Mouse (Mus musculus): ENCODE data around the gene Inpp1.

GRCm38 (mm10) chr1:52864220-52864619 lies 46.7 kb upstream of the Inpp1 start:
- TF ChIP-seq POLR2A (IDR thresholded peaks at IDR 0.05; ENCODE audit: low read depth, low read length) (no peak), CTCF (conservative IDR thresholded peaks at IDR 0.05; ENCODE audit: insufficient read depth, insufficient read length, low read depth, low read length) (no peak)
